Mouse (Mus musculus): ENCODE data around the gene Dhrs4. TPM values are rescaled to one million over a fixed set of nuclear protein-coding genes. Genes with fewer than 3 reads are reported as not detected.

The Dhrs4 gene
- total RNA-seq, 2 experiments from 2014 or later = 16.8 to 20.4 TPM

DNA sequence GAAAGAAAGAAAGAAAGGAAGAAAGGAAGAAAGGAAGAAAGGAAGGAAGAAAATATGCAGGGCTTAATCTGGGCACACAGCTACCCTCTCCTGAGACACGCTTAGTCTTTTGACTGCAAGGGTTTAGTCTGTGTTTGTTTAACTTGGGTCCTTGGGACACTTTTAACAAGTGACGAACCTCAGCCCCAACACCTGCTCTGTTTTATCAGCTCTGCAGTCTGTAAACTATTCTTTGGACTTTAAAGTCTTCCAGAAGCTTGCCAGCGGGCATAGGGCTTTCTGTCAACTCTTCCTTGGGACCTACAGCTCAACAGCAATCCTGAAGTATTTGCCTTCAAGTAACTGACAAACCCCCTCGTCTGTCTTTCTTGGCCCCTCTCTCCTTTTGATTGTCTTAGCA lies 16.8 kb upstream of the Dhrs4 start:
- intact Hi-C loops (cut with DNase I) = no loop called here
- no peak overlapping the region for H3K27ac ChIP-seq
- DNase-seq (ENCODE audit: extremely low spot score in 1 of 2, low spot score in 2 of 2) = no peak
- H3K4me3 ChIP-seq = no peak overlapping the region
- no peak for TF ChIP-seq CTCF (IDR thresholded peaks at IDR 0.05)

DNA sequence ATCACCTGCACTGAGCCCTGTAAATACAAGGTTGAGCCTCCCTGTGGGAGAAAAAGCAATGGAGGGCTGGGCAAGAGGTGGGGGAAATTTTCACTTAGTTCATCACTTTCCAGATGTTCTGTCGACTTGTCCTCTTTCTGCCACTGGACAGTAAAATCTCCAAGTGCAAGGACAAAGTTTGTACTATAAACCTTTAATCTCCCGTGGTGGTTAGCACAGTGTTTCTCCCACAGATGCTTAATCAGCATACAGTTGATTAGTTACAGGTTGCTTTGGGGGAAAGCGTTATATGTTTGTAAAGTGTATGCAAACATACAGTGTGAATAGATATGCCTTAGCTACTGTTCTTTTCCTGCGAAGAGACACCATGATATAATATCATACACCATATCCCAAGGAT lies 12.1 kb upstream of the Dhrs4 start:
- no peak for DNase-seq (ENCODE audit: extremely low spot score in 1 of 2, low spot score in 2 of 2)
- Histone ChIP-seq H3K27ac (no peak overlapping the region), H3K4me3 (no peak overlapping the region)
- no peak for TF ChIP-seq CTCF (IDR thresholded peaks at IDR 0.05)
- intact Hi-C loops (cut with DNase I) = no loop called here

DNA sequence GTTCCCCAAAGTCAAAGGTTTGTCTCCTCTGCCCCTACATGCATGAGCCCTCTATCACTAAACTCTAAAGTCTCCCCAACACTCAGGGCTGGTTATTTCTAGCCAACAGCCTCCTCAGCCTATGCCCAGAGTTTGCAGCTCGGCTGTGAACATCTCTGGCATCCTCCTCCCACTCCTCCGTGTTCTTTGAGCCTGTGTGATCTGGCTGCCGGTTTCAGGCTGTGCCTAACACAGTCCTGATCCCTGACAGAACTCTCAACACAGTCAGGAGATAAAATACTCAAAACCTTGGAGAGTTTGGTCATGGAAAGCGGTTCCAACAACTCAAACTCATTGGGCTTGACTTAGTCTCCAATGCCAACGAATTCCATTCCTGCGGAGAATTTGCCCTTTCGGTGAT lies 11.4 kb upstream of the Dhrs4 start:
- intact Hi-C loops (cut with DNase I) = no loop called here
- no peak for DNase-seq (ENCODE audit: extremely low spot score in 1 of 2, low spot score in 2 of 2)
- Histone ChIP-seq H3K27ac (no peak overlapping the region), H3K4me3 (no peak overlapping the region)
- TF ChIP-seq CTCF (IDR thresholded peaks at IDR 0.05) = no peak

DNA sequence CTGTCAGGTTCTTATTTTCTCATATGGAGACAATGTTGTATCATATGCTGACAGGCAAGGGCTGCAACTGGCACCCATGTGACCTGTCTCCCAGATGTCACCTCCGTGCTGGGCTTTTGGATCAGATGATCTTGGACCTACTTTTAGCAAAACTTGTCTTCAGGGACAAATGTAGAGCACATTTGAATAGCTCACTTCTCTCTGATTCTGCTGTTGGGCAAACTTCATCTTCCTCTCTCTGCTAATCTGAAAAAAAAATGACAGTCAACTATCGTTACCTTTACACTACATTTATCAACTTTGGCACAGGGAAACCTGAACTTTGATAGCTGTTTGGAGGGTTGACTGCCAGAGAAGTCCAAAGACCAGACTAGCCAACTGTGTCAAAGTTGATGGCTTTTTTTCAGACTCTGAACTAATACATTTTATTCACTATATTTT lies 10.2 kb upstream of the Dhrs4 start:
- TF ChIP-seq CTCF (IDR thresholded peaks at IDR 0.05) = no peak
- H3K4me3 ChIP-seq = no peak overlapping the region
- no peak overlapping the region for H3K27ac ChIP-seq
- intact Hi-C loops (cut with DNase I) = no loop called here
- DNase-seq (ENCODE audit: extremely low spot score in 1 of 2, low spot score in 2 of 2) = no peak

DNA sequence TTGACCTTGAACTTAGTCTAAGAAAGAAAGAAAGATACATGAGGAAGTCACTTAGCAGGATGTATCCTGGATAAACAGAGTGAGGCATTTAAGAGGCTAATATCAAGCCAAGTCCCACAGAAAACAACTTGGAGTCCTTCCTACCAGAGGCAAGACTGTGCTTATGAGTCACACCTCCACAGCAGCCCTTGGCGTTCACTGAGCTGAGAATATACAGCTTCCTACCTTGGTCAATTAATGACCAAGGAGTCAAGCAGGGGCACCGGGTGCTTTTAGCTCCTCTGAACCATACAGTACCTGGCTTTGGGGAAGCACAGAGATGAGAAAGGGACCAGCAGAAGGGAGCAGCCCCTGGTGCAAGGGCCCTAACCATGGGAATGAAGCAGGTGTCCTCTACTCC lies 9.5 kb upstream of the Dhrs4 start:
- DNase-seq (ENCODE audit: extremely low spot score in 1 of 2, low spot score in 2 of 2) = no peak
- Histone ChIP-seq H3K27ac (no peak overlapping the region), H3K4me3 (no peak overlapping the region)
- no peak for TF ChIP-seq CTCF (IDR thresholded peaks at IDR 0.05)
- intact Hi-C loops (cut with DNase I) = no loop called here

DNA sequence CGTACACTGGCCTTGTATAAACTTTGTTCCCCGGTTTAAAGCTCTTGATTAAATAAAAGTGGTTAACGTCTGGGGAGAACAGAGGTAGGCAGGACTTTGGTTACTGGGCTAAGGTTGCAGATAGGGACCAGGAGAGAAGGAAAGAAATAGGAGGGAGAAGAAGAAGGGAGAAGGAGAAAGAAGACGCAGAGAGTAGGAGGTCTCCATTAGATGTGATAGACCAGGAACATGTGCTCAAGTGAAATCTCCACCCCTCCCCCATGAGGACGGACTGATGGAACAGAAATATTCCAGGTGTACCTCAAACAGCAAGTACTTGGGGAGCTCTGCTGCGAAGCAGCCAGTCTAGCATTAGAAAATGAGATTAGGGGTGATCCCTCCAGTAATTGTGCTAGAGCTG lies 8.7 kb upstream of the Dhrs4 start:
- Histone ChIP-seq H3K27ac (no peak overlapping the region), H3K4me3 (no peak overlapping the region)
- DNase-seq (ENCODE audit: extremely low spot score in 1 of 2, low spot score in 2 of 2) = no peak
- TF ChIP-seq CTCF (IDR thresholded peaks at IDR 0.05) = no peak
- intact Hi-C loops (cut with DNase I) = no loop called here

DNA sequence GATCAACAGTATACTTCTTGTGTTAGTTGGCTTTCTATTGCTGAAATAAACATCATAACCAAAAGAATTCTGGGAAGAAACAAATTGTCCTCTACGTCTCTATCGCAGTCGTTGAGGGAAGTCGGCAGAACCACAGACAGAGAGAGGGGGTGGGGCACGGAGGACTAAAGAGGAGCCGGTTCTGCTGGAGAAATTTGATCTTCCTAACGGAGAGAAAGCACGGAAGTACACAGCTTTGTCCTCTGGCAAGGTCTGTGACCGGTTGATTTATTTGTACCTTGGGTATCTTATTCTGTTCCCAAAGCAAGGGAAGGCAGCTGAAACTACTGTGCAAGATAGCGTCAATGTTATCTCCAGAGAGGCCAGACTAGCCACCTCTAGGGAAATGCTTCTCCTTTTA lies 7.8 kb upstream of the Dhrs4 start:
- TF ChIP-seq CTCF (IDR thresholded peaks at IDR 0.05) = no peak
- H3K4me3 ChIP-seq = no peak overlapping the region
- intact Hi-C loops (cut with DNase I) = no loop called here
- no peak for DNase-seq (ENCODE audit: extremely low spot score in 1 of 2, low spot score in 2 of 2)
- H3K27ac ChIP-seq = no peak overlapping the region

DNA sequence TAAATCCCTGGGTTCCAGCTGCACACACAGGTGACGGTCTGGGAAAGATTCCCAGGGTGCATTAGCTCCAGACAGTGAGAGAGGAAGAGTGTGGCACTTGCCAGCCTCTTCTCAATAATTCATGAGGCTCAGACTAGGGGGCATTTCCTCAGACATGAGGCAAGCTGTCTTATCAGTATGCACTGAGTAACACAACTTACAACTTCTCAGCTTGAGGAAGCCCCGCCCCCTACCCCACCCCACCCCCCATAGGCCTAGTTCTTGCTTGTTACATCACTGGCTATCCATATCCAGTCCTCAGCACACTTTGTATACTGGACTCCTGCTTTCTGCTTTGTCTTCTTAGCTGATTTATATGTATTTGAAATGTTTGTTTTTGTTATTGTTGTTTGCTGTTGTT lies 2.9 kb upstream of the Dhrs4 start:
- intact Hi-C loops (cut with DNase I) = no loop called here
- no peak overlapping the region for H3K27ac ChIP-seq
- no peak for TF ChIP-seq CTCF (IDR thresholded peaks at IDR 0.05)
- no peak for DNase-seq (ENCODE audit: extremely low spot score in 1 of 2, low spot score in 2 of 2)
- H3K4me3 ChIP-seq = no peak overlapping the region

DNA sequence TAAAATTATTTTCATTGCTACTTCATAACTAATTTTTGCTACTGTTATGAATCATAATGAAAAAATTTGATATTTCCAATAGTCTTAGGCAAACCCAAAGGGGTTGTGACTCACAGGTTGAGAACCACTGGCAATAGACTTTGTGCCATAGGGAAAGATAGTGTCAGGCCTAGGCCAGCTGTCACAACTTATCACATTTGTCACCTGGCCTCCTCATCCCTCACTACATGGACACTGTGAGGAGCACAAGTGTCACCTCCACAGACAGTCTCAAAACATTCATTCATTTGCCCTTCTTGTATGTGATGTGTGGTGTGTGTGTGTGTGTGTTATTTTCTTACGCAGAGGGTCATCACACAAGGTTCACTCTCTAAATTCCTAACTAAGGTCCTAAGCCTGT lies 1.1 kb upstream of the Dhrs4 start:
- Histone ChIP-seq H3K4me3 (no peak overlapping the region), H3K27ac (no peak overlapping the region)
- intact Hi-C loops (cut with DNase I) = no loop called here
- DNase-seq (ENCODE audit: extremely low spot score in 1 of 2, low spot score in 2 of 2) = no peak
- no peak for TF ChIP-seq CTCF (IDR thresholded peaks at IDR 0.05)

DNA sequence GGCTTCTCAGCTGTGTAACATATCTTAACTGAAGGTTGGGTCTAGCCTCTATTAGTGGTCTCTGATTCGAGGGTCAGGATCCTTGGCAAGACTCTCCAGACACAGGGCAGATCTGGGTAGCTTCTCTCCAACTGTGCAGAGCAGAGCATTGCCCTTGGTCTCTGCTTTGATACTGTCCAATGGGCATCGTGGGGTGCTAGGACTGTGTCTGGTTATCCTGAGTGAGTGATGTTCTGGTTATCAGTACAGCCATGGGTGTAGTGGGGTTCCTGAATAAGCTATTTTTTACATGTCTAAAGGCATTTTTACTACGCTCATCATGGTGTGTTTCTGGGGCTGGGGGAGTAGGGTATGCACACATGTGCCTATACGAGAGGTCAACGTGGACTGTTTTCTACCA lies 729 bp upstream of the Dhrs4 start:
- intact Hi-C loops (cut with DNase I) = no loop called here
- no peak for TF ChIP-seq CTCF (IDR thresholded peaks at IDR 0.05)
- DNase-seq (ENCODE audit: extremely low spot score in 1 of 2, low spot score in 2 of 2) = no peak

DNA sequence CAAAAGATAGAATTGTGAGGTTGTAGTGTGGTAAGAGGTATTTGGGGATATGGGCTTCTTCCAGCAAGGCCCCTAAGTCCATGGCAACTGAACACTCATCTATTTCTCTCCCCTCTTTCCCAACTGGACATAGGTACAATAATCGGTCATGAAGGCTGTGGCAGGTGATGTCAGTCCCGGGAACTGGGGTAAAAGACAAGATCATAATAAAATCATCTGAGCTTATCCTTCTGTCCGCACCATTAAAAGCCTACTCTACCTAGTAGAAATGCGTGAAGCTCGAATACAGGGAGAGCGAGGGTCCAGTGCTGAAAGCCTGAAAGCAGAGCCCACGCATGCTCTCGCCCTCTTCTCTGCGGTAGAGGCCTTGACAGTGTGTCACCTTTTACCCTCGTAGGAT lies 1.1 kb downstream of the Dhrs4 start:
- no peak overlapping the region for H3K4me3 ChIP-seq
- no peak for TF ChIP-seq CTCF (IDR thresholded peaks at IDR 0.05)
- H3K27ac ChIP-seq = no peak overlapping the region
- intact Hi-C loops (cut with DNase I) = no loop called here
- no peak for DNase-seq (ENCODE audit: extremely low spot score in 1 of 2, low spot score in 2 of 2)

More for the DNA sequence above, 729 bp upstream of the Dhrs4 start:
- H3K4me3 ChIP-seq = no peak overlapping the region
- no peak overlapping the region for H3K27ac ChIP-seq

DNA sequence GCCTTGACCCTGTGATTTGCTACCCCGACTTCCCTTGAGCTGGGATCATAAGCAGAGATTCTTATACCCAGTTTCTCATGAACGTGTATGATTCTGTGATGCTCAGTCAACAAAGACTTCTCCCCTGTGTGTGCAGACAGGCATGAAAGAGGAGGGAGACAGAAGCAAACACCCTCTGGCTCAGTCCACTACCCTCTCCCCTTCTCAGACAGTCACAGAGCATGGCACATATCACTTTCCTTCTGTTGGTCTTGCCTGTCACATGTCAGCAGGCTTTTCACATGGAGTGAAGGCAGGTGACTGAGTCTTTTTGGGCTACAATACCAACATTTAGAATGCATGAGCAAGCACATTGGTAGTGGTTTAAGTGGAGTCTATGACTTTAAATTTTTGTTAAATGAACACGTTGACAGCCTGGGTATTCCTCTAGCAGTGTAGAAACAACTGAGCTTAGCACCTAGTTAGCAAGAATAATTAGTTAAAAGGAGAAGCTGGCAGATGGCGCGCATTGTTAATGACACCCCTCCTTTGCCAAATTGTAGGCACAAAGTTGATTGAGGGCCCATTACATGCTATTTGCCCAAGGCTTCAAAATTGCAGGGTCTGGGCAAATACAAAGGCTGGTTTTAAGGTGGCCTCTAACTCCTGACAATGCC lies 6.0 kb downstream of the Dhrs4 start:
- no peak overlapping the region for H3K4me3 ChIP-seq
- H3K27ac ChIP-seq = no peak overlapping the region
- DNase-seq (ENCODE audit: extremely low spot score in 1 of 2, low spot score in 2 of 2) = no peak
- intact Hi-C loops (cut with DNase I) = no loop called here
- no peak for TF ChIP-seq CTCF (IDR thresholded peaks at IDR 0.05)

DNA sequence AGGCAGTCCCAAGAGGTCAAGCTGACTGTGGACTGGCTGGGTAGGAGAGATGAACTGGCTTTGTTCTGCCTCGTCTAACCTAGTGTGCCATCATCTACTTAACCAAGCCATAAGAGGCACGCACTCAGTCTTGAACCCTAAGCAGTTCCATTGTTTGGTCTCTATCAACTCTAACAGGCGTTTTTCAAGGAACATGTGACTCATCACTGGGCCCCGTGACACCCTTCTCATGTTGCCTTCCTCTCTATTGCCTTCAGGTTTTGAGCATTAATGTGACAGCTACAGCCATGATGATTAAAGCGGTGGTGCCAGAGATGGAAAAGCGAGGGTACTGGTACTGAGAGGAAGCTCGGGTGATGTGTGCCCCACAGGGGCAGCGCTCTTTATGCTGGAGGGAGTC lies 8.3 kb downstream of the Dhrs4 start:
- Histone ChIP-seq H3K4me3 (no peak overlapping the region), H3K27ac (no peak overlapping the region)
- TF ChIP-seq CTCF (IDR thresholded peaks at IDR 0.05) = no peak
- intact Hi-C loops (cut with DNase I) = no loop called here
- no peak for DNase-seq (ENCODE audit: extremely low spot score in 1 of 2, low spot score in 2 of 2)
